Mouse (Mus musculus) liver, embryonic 12.5 days (tissue): Measurements from ENCODE around the gene Txndc8. TPM values are rescaled to one million over a fixed set of nuclear protein-coding genes. Genes with fewer than 3 reads are reported as not detected.
A peak's percentile ranks its signal among the peaks of the same experiment; 100 is the strongest.

Source experiments
- ATAC-seq: fragments of 200-750 bp; cut with Nextera tagmentation; 2 replicates; pipeline ENCODE4 v1.8.0; 2017; ENCODE audit warnings: moderate number of reproducible peaks, mild to moderate bottlenecking, moderate library complexity
- H3K27ac ChIP-seq: fragments of 300-500 bp; sonication (generic); 2 replicates; pipeline ENCODE4 v1.5.1; 2016; ENCODE audit warnings: mild to moderate bottlenecking
- H3K27me3 ChIP-seq: fragments of 300-500 bp; sonication (generic); replicated peaks from 2 replicates; pipeline ENCODE4 v1.6.1; 2016; ENCODE audit warnings: mild to moderate bottlenecking, moderate library complexity
- H3K36me3 ChIP-seq: fragments of 300-500 bp; sonication (generic); 2 replicates; pipeline ENCODE4 v1.6.1; 2016; ENCODE audit warnings: mild to moderate bottlenecking, moderate library complexity
- H3K4me1 ChIP-seq: fragments of 300-500 bp; sonication (generic); 2 replicates; pipeline ENCODE4 v1.6.1; 2016
- H3K4me2 ChIP-seq: fragments of 300-500 bp; sonication (generic); 2 replicates; pipeline ENCODE4 v1.6.1; 2016; ENCODE audit warnings: mild to moderate bottlenecking, moderate library complexity
- H3K4me3 ChIP-seq: fragments of 300-500 bp; sonication (generic); 2 replicates; pipeline ENCODE4 v1.5.1; 2016; ENCODE audit warnings: mild to moderate bottlenecking, moderate library complexity
- H3K9ac ChIP-seq: fragments of 300-500 bp; sonication (generic); 2 replicates; pipeline ENCODE4 v1.6.1; 2016; ENCODE audit warnings: mild to moderate bottlenecking, moderate library complexity
- H3K9me3 ChIP-seq: fragments of 300-500 bp; sonication (generic); replicated peaks from 2 replicates; pipeline ENCODE4 v1.6.1; 2016; ENCODE audit warnings: mild to moderate bottlenecking, moderate library complexity
- WGBS: fragments of 180-500 bp; shearing (Covaris S2); methylation state at CpG from one replicate; pipeline ENCODE4 v1.1.7; 2016; ENCODE audit not compliant: insufficient replicate concordance; 5-methylcytosine and 5-hydroxymethylcytosine counted together
- polyA plus RNA-seq: library from polyadenylated mRNA; unstranded; fragments of >200 nt; fragmentation: Nextera tagmentation; extraction: Ambion mirVana; gene quantifications from 2 replicates; pipeline ENCODE4 v1.2.1, GENCODE M21; 2016

Txndc8 gene
- not detected in 2 replicates for polyA plus RNA-seq

DNA sequence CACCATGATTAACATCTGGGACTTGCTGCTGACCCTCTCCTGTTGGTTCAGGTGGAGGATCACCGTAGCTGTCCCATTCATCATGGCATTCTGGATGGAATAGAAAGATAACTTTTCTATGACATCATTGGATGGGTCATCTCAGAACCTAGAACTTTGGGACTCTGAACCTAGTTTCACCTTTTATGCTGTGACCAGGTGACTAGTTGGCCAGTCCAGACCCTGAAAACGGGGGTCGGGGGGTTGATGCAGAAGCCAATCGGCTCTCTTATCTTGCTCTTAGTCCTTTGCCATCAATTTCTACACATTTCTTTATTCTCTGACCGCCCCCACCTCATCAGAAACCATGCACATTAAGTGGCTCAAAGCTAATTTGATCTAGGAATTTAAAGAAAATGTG, at the start of gene Txndc8:
Gene Txndc8 (minus strand): TSS at position 101 of the 400 bp plus-strand sequence.
- H3K4me3 ChIP-seq, result no peak within 1 kb of the TSS
- no peaks in the 10 kb centered on the region for H3K27me3 ChIP-seq
- no peak within 1 kb of the TSS for H3K4me2 ChIP-seq
- no peaks in the 10 kb centered on the region for H3K9me3 ChIP-seq
- no peak for ATAC-seq
- no peaks in the 10 kb centered on the region for H3K4me1 ChIP-seq
- H3K9ac ChIP-seq, result no peak within 1 kb of the TSS
- H3K36me3 ChIP-seq, result no peaks in the 10 kb centered on the region
- H3K27ac ChIP-seq, result no peak within 1 kb of the TSS
- WGBS, result 70% methylated on average over 5 of the region's 5 CpGs

DNA sequence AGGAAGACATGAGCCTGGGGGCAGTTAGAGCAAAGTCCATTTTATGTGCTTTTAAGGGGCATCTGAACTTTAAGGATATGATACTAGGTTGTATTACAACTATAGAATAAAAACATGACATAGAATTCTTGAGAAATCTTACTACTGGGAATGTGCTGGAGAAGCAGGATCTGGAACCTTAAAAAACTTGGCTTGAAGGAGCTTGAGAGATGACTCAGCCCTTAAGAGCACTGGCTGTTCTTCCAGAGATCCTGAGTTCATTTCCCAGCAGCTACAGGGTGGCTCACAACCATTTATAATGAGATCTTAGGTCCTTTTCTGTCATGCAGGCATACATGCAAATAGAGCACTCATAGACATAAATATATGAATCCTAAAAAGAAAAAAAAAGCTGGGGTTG, 46.7 kb upstream of the Txndc8 start:
- ATAC-seq, result no peak
- Histone ChIP-seq H3K27me3 (no peaks in the 10 kb centered on the region), H3K36me3 (no peaks in the 10 kb centered on the region), H3K27ac (no peak overlapping the region), H3K4me1 (no peaks in the 10 kb centered on the region), H3K9me3 (no peaks in the 10 kb centered on the region), H3K4me3 (no peak overlapping the region), H3K9ac (no peak overlapping the region), H3K4me2 (no peak overlapping the region)

DNA sequence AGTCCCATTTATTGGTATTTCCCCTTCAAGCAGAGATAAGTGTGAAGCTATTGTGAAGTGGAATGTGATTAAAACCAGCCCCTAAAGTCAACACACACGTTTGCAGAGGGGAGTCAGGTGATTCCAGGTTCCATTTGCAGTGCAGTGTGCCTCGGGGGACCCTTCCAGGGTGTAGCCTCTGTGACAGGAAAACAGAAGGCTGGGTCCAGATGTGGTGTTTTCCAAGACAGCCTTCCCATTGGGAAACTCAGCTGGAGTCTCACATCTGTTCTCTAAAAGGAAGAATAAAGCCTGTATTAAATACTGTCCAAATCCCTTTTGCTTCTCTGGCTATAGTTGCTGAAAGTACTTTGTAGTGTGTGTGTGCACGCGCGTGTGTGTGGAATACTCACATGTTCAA, 45.5 kb upstream of the Txndc8 start:
- no peak overlapping the region for H3K9ac ChIP-seq
- no peak for ATAC-seq
- H3K4me2 ChIP-seq, result no peak overlapping the region
- H3K9me3 ChIP-seq, result no peaks in the 10 kb centered on the region
- no peaks in the 10 kb centered on the region for H3K27me3 ChIP-seq
- no peaks in the 10 kb centered on the region for H3K4me1 ChIP-seq
- no peaks in the 10 kb centered on the region for H3K36me3 ChIP-seq
- no peak overlapping the region for H3K27ac ChIP-seq
- 72% methylated on average over 5 of the region's 5 CpGs for WGBS
- H3K4me3 ChIP-seq, result no peak overlapping the region

DNA sequence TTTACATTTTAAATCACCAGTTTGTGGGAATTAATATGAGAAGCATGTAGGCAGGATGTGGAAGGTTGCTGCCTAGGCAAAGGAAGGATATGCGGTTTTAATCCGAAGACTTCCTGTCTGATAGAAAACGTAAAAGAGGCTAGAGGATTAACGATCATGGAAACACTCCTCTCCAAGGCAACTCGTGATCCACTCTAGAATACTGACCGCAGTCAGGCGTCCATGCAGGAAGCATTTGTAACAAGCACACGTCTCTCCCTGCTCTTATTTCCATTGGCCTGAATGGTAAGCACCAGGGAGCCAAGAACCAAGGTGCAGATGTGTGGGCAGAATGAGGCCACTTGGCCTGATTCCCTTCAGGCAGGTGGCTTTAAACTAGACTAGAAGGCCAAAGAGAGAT, 41.8 kb upstream of the Txndc8 start:
- Histone ChIP-seq H3K27ac (no peak overlapping the region), H3K36me3 (no peaks in the 10 kb centered on the region), H3K27me3 (no peaks in the 10 kb centered on the region), H3K4me2 (no peak overlapping the region), H3K9me3 (no peaks in the 10 kb centered on the region), H3K4me3 (no peak overlapping the region), H3K9ac (no peak overlapping the region), H3K4me1 (no peaks in the 10 kb centered on the region)
- 46% methylated on average over 8 of the region's 8 CpGs for whole genome bisulfite sequencing
- no peak for ATAC-seq

- no peak for ATAC-seq
- 61% methylated on average over 8 of the region's 8 CpGs for WGBS
- Histone ChIP-seq H3K36me3 (no peaks in the 10 kb centered on the region), H3K4me3 (no peak overlapping the region), H3K27me3 (no peaks in the 10 kb centered on the region), H3K4me2 (no peak overlapping the region), H3K4me1 (no peaks in the 10 kb centered on the region), H3K27ac (no peak overlapping the region), H3K9me3 (no peaks in the 10 kb centered on the region), H3K9ac (no peak overlapping the region)
Observed at GRCm38 (mm10) chr4:58050276-58050675, 41.4 kb upstream of the Txndc8 start.

GRCm38 (mm10) chr4:58044833-58045232, 35.9 kb upstream of the Txndc8 start:
- no peak overlapping the region for H3K9ac ChIP-seq
- H3K4me1 ChIP-seq, result no peaks in the 10 kb centered on the region
- no peaks in the 10 kb centered on the region for H3K9me3 ChIP-seq
- no peaks in the 10 kb centered on the region for H3K27me3 ChIP-seq
- no peak overlapping the region for H3K4me3 ChIP-seq
- no peaks in the 10 kb centered on the region for H3K36me3 ChIP-seq
- H3K27ac ChIP-seq, result no peak overlapping the region
- no peak for ATAC-seq
- WGBS, result 75% methylated on average over 6 of the region's 6 CpGs
- no peak overlapping the region for H3K4me2 ChIP-seq

GRCm38 (mm10) chr4:58044356-58044755, 35.4 kb upstream of the Txndc8 start:
- ATAC-seq, result no peak
- 73% methylated on average over 3 of the region's 3 CpGs for WGBS

GRCm38 (mm10) chr4:58040093-58040492, 31.2 kb upstream of the Txndc8 start:
- WGBS, result 78% methylated on average over 2 of the region's 2 CpGs
- H3K9me3 ChIP-seq, result no peaks in the 10 kb centered on the region
- no peak overlapping the region for H3K9ac ChIP-seq
- H3K4me3 ChIP-seq, result no peak overlapping the region
- H3K27ac ChIP-seq, result no peak overlapping the region
- H3K36me3 ChIP-seq, result no peaks in the 10 kb centered on the region
- ATAC-seq, result no peak
- H3K4me2 ChIP-seq, result no peak overlapping the region
- no peaks in the 10 kb centered on the region for H3K4me1 ChIP-seq
- H3K27me3 ChIP-seq, result no peaks in the 10 kb centered on the region

More at GRCm38 (mm10) chr4:58044356-58044755, 35.4 kb upstream of the Txndc8 start:
- Histone ChIP-seq H3K4me3 (no peak overlapping the region), H3K4me2 (no peak overlapping the region), H3K27ac (no peak overlapping the region), H3K9ac (no peak overlapping the region), H3K4me1 (no peaks in the 10 kb centered on the region), H3K9me3 (no peaks in the 10 kb centered on the region), H3K36me3 (no peaks in the 10 kb centered on the region), H3K27me3 (no peaks in the 10 kb centered on the region)

GRCm38 (mm10) chr4:58037096-58037705, 28.3 kb upstream of the Txndc8 start:
- no peak for ATAC-seq
- Histone ChIP-seq H3K4me3 (no peak overlapping the region), H3K9me3 (no peaks in the 10 kb centered on the region), H3K36me3 (no peaks in the 10 kb centered on the region), H3K27me3 (no peaks in the 10 kb centered on the region), H3K4me1 (no peaks in the 10 kb centered on the region), H3K9ac (no peak overlapping the region), H3K4me2 (no peak overlapping the region), H3K27ac (no peak overlapping the region)
- WGBS, result 74% methylated on average over 6 of the region's 6 CpGs

- no peak overlapping the region for H3K27ac ChIP-seq
- no peaks in the 10 kb centered on the region for H3K9me3 ChIP-seq
- H3K9ac ChIP-seq, result no peak overlapping the region
- 33% methylated on average over 13 of the region's 13 CpGs for WGBS
- H3K36me3 ChIP-seq, result no peaks in the 10 kb centered on the region
- no peak for ATAC-seq
- no peaks in the 10 kb centered on the region for H3K27me3 ChIP-seq
- peak overlapping the region; percentile 50 for H3K4me2 ChIP-seq
- no peaks in the 10 kb centered on the region for H3K4me1 ChIP-seq
- no peak overlapping the region; the same call in 1 of the 2 replicates for H3K4me3 ChIP-seq
Observed at GRCm38 (mm10) chr4:58034663-58035062, 25.7 kb upstream of the Txndc8 start.

GRCm38 (mm10) chr4:58032714-58033113, 23.8 kb upstream of the Txndc8 start:
- WGBS, result 26% methylated on average over 1 of the region's 1 CpGs
- ATAC-seq, result no peak

DNA sequence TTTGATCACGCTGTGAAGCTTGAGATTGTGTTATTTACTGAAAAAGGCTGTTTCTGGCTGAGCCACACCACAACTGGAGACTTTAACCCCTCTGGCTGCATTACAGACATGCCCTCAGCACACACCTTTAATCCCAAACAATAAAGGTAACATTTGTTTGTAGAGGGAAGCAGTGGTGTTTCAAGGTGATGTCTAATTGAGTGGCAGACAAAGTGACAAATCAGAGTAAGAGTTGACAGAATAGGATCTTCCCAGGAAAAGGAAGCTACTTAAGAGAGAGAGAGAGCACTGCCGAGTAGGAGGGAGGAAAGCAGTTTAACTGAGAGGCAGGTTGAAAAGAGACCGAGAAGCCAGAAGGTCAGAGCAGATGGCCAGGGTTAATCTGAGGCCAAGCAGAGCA, 5.4 kb downstream of the Txndc8 start:
- WGBS, result 51% methylated on average over 3 of the region's 3 CpGs

More at GRCm38 (mm10) chr4:58032714-58033113, 23.8 kb upstream of the Txndc8 start:
- Histone ChIP-seq H3K9me3 (no peaks in the 10 kb centered on the region), H3K4me1 (no peaks in the 10 kb centered on the region), H3K27ac (no peak overlapping the region), H3K4me2 (no peak overlapping the region), H3K4me3 (no peak overlapping the region), H3K9ac (no peak overlapping the region), H3K27me3 (no peaks in the 10 kb centered on the region), H3K36me3 (no peaks in the 10 kb centered on the region)

GRCm38 (mm10) chr4:57991425-57991824, 17.5 kb downstream of the Txndc8 start:
- H3K9ac ChIP-seq, result no peak overlapping the region
- 57% methylated on average over 1 of the region's 1 CpGs for WGBS

More for the DNA sequence above, 5.4 kb downstream of the Txndc8 start:
- H3K4me1 ChIP-seq, result no peaks in the 10 kb centered on the region
- H3K27ac ChIP-seq, result no peak overlapping the region
- H3K9ac ChIP-seq, result no peak overlapping the region
- H3K9me3 ChIP-seq, result no peaks in the 10 kb centered on the region
- ATAC-seq, result no peak
- no peak overlapping the region for H3K4me2 ChIP-seq
- H3K36me3 ChIP-seq, result no peaks in the 10 kb centered on the region
- no peaks in the 10 kb centered on the region for H3K27me3 ChIP-seq
- H3K4me3 ChIP-seq, result no peak overlapping the region

More at GRCm38 (mm10) chr4:57991425-57991824, 17.5 kb downstream of the Txndc8 start:
- Histone ChIP-seq H3K36me3 (no peaks in the 10 kb centered on the region), H3K4me3 (no peak overlapping the region), H3K4me1 (no peaks in the 10 kb centered on the region), H3K27ac (no peak overlapping the region), H3K4me2 (no peak overlapping the region), H3K9me3 (no peaks in the 10 kb centered on the region), H3K27me3 (no peaks in the 10 kb centered on the region)
- ATAC-seq, result no peak
